Mouse (Mus musculus) heart, embryonic 14.5 days (tissue): ENCODE data around the gene Prkaca. TPM values are rescaled to one million over a fixed set of nuclear protein-coding genes. Genes with fewer than 3 reads are reported as not detected.

Experiments used
- ATAC-seq: fragments of 200-750 bp; cut with Nextera tagmentation; 2 replicates; pipeline ENCODE4 v1.8.0; 2017; ENCODE audit warnings: low read depth, moderate TSS enrichment; ENCODE audit not compliant: insufficient number of reproducible peaks, insufficient read depth, low FRiP score
- H3K27ac ChIP-seq, 2 experiments: fragments of 200-500 bp in 1 of 2; fragments of 300-500 bp in 1 of 2; sonication (generic) in 1 of 2; replicated peaks in 1 of 2; 2 replicates each; pipeline ENCODE4 v1.5.1; 2012 to 2014; ENCODE audit warnings: low read depth in 2 of 2, low read length in 2 of 2, control low read depth in 1 of 2, mild to moderate bottlenecking in 1 of 2, mixed read lengths in 1 of 2; ENCODE audit not compliant: control insufficient read depth in 1 of 2, insufficient read depth in 1 of 2
- H3K27me3 ChIP-seq: fragments of 300-500 bp; sonication (generic); 2 replicates; pipeline ENCODE4 v1.6.1; 2014; ENCODE audit warnings: mild to moderate bottlenecking, low read length, control low read depth; ENCODE audit not compliant: control insufficient read depth, insufficient read depth
- H3K36me3 ChIP-seq: fragments of 300-500 bp; sonication (generic); 2 replicates; pipeline ENCODE4 v1.6.1; 2014; ENCODE audit warnings: mild to moderate bottlenecking, control low read depth, low read length, mixed read lengths; ENCODE audit not compliant: control insufficient read depth, insufficient read depth
- H3K4me1 ChIP-seq, 2 experiments: fragments of 200-500 bp in 1 of 2; fragments of 300-500 bp in 1 of 2; sonication (generic) in 1 of 2; 2 replicates each; pipeline ENCODE4 v1.6.1; 2012 to 2014; ENCODE audit warnings: low read length in 2 of 2, control low read depth in 1 of 2, mixed read lengths in 1 of 2; ENCODE audit not compliant: control insufficient read depth in 2 of 2, insufficient read depth in 2 of 2
- H3K4me2 ChIP-seq: fragments of 300-500 bp; sonication (generic); 2 replicates; pipeline ENCODE4 v1.6.1; 2014; ENCODE audit warnings: mild to moderate bottlenecking, low read length
- H3K4me3 ChIP-seq, 2 experiments: fragments of 200-500 bp in 1 of 2; fragments of 300-500 bp in 1 of 2; sonication (generic) in 1 of 2; 2 replicates each; pipeline ENCODE4 v1.5.1; 2012 to 2014; ENCODE audit warnings: low read length in 2 of 2, mild to moderate bottlenecking in 2 of 2, control low read depth in 1 of 2, low read depth in 1 of 2, moderate library complexity in 1 of 2; ENCODE audit not compliant: control insufficient read depth in 1 of 2, insufficient read depth in 1 of 2
- H3K9ac ChIP-seq: fragments of 300-500 bp; sonication (generic); 2 replicates; pipeline ENCODE4 v1.6.1; 2014; ENCODE audit warnings: mild to moderate bottlenecking, low read length
- H3K9me3 ChIP-seq: fragments of 300-500 bp; sonication (generic); 2 replicates; pipeline ENCODE4 v1.6.1; 2016; ENCODE audit warnings: low read length, control low read depth; ENCODE audit not compliant: control insufficient read depth
- WGBS: fragments of 180-500 bp; shearing (Covaris S2); extraction: QIAGEN DNeasy Blood & Tissue Kit; methylation state at CpG from one replicate; pipeline ENCODE4 v1.1.7; 2014; 5-methylcytosine and 5-hydroxymethylcytosine counted together
- polyA plus RNA-seq: library from polyadenylated mRNA; unstranded; fragments of >200 nt; fragmentation: Nextera tagmentation; extraction: Ambion mirVana; gene quantifications from 2 replicates; pipeline ENCODE4 v1.2.1, GENCODE M21; 2014

The Prkaca gene
- polyA plus RNA-seq, 1 experiment from 2014 or later, result 211 TPM

- H3K9me3 ChIP-seq, result no peaks in the 10 kb centered on the region
- H3K27me3 ChIP-seq, result no peaks in the 10 kb centered on the region
- no peak overlapping the region for H3K9ac ChIP-seq
- ATAC-seq, result no peak
- H3K4me1 ChIP-seq, result peaks cover 43 to 72% of the 10 kb centered on the region in 2 experiments
- H3K27ac ChIP-seq, result no peak overlapping the region
- no peak overlapping the region for H3K4me3 ChIP-seq
- no peak overlapping the region for H3K4me2 ChIP-seq
- peaks cover 18% of the 10 kb centered on the region for H3K36me3 ChIP-seq
- 81% methylated on average over 4 of the region's 4 CpGs for WGBS
Observed at GRCm38 (mm10) chr8:83976101-83976630, 3.4 kb downstream of the Prkaca start.

GRCm38 (mm10) chr8:83976779-83977350 is 4.1 kb downstream of the Prkaca start:
- Histone ChIP-seq H3K27ac (no peak overlapping the region; a peak in 1 of 4 replicates), H3K36me3 (peaks cover 25% of the 10 kb centered on the region), H3K27me3 (no peaks in the 10 kb centered on the region), H3K4me1 (peaks cover 43 to 71% of the 10 kb centered on the region in 2 experiments), H3K9ac (no peak overlapping the region; the same call in 1 of the 2 replicates), H3K9me3 (no peaks in the 10 kb centered on the region), H3K4me3 (no peak overlapping the region), H3K4me2 (no peak overlapping the region)
- WGBS, result 82% methylated on average over 5 of the region's 5 CpGs
- no peak for ATAC-seq

- WGBS, result 34% methylated on average over 6 of the region's 6 CpGs
- Histone ChIP-seq H3K4me2 (peak overlapping the region; percentile 28), H3K9me3 (no peaks in the 10 kb centered on the region), H3K4me1 (peaks cover 41 to 68% of the 10 kb centered on the region in 2 experiments), H3K9ac (peak overlapping the region; percentile 22; the same call in 1 of the 2 replicates), H3K4me3 (no peak overlapping the region), H3K27ac (peak overlapping the region; percentile 46 to 98; a peak in 3 of 4 replicates), H3K36me3 (peaks cover 33% of the 10 kb centered on the region), H3K27me3 (no peaks in the 10 kb centered on the region)
- no peak for ATAC-seq
Observed at GRCm38 (mm10) chr8:83977646-83978045, 4.9 kb downstream of the Prkaca start.

- H3K4me1 ChIP-seq, result peaks cover 41 to 68% of the 10 kb centered on the region in 2 experiments
Observed at GRCm38 (mm10) chr8:83978200-83978599, 5.4 kb downstream of the Prkaca start.

GRCm38 (mm10) chr8:83980250-83980649 is 7.5 kb downstream of the Prkaca start:
- Histone ChIP-seq H3K4me2 (peak overlapping the region; percentile 44), H3K4me1 (peaks cover 35 to 54% of the 10 kb centered on the region in 2 experiments), H3K36me3 (peaks cover 58% of the 10 kb centered on the region), H3K9ac (peak overlapping the region; percentile 62), H3K9me3 (no peaks in the 10 kb centered on the region), H3K27me3 (no peaks in the 10 kb centered on the region), H3K4me3 (no peak overlapping the region; a peak in 1 of 4 replicates), H3K27ac (peak overlapping the region; percentile 95 to 98)
- WGBS, result 47% methylated on average over 1 of the region's 1 CpGs
- peak; percentile 88 for ATAC-seq

More at GRCm38 (mm10) chr8:83978200-83978599, 5.4 kb downstream of the Prkaca start:
- no peaks in the 10 kb centered on the region for H3K9me3 ChIP-seq
- no peak for ATAC-seq
- peak overlapping the region; percentile 28 for H3K4me2 ChIP-seq
- H3K4me3 ChIP-seq, result no peak overlapping the region
- peak overlapping the region; percentile 22; the same call in 1 of the 2 replicates for H3K9ac ChIP-seq
- no peaks in the 10 kb centered on the region for H3K27me3 ChIP-seq
- 60% methylated on average over 9 of the region's 9 CpGs for WGBS
- H3K36me3 ChIP-seq, result peaks cover 38% of the 10 kb centered on the region
- H3K27ac ChIP-seq, result peak overlapping the region; percentile 46 to 98; a peak in 3 of 4 replicates

- peak overlapping the region; percentile 95 to 98 for H3K27ac ChIP-seq
- H3K4me1 ChIP-seq, result peaks cover 35 to 51% of the 10 kb centered on the region in 2 experiments
- peak; percentile 58; the same call in 1 of the 2 replicates for ATAC-seq
- peaks cover 64% of the 10 kb centered on the region for H3K36me3 ChIP-seq
- H3K9ac ChIP-seq, result peak overlapping the region; percentile 62
- H3K27me3 ChIP-seq, result no peaks in the 10 kb centered on the region
- 41% methylated on average over 8 of the region's 8 CpGs for WGBS
- H3K9me3 ChIP-seq, result no peaks in the 10 kb centered on the region
- H3K4me3 ChIP-seq, result no peak overlapping the region
- H3K4me2 ChIP-seq, result peak overlapping the region; percentile 36
Observed at GRCm38 (mm10) chr8:83980845-83981244, 8.1 kb downstream of the Prkaca start.

GRCm38 (mm10) chr8:83981533-83981932 is 8.7 kb downstream of the Prkaca start:
- Histone ChIP-seq H3K4me2 (no peak overlapping the region), H3K27me3 (no peaks in the 10 kb centered on the region), H3K9ac (peak overlapping the region; percentile 62; the same call in 1 of the 2 replicates), H3K4me1 (peaks cover 35 to 44% of the 10 kb centered on the region in 2 experiments), H3K4me3 (no peak overlapping the region), H3K36me3 (peaks cover 71% of the 10 kb centered on the region), H3K27ac (peak overlapping the region; percentile 95 to 98), H3K9me3 (no peaks in the 10 kb centered on the region)
- WGBS, result 92% methylated on average over 7 of the region's 7 CpGs
- no peak for ATAC-seq
